Mouse (Mus musculus) left cerebral cortex, postnatal 4 days (tissue): ENCODE results near the gene Gsx1. TPM values are rescaled to one million over a fixed set of nuclear protein-coding genes. Genes with fewer than 3 reads are reported as not detected.

ENCODE experiments used
- DNase-seq: peaks from one replicate; pipeline ENCODE4 v3.0.0-alpha.2; 2022
- intact Hi-C: fragments of 180-260 bp; cut with DNase I; formaldehyde crosslinking; loops from one replicate; pipeline ENCODE4 v1.15.1; 2025
- total RNA-seq, 2 experiments: library from RNA; stranded (reverse); gene quantifications; 2 replicates each; pipeline ENCODE4 v1.2.3; 2021

Gene Gsx1
- 1 to 10 TPM; 1.3 to 1.8 TPM for total RNA-seq

DNA sequence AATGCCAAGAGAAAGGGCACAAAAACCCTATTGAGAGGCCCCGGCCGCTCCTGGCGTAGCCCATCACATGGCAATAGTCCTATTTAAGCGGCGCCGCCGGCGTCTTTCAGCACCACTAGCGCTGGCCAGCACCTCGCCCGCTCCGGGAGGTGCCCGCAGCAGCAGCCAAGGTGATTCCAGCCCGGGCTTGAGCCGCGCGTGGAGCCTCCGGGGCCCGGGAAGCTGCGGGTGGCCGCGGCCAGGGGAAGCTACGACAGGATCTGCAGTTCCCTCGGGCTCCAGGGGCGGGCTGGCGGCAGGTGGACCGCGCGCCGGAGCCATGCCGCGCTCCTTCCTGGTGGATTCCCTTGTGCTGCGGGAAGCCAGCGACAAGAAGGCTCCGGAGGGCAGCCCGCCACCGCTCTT lies at the start of gene Gsx1:
TSS of gene Gsx1 (plus strand) at position 126 of the 405 bp plus-strand sequence.
- DNase-seq = peak; percentile 61
- intact Hi-C loops = no loop called here

DNA sequence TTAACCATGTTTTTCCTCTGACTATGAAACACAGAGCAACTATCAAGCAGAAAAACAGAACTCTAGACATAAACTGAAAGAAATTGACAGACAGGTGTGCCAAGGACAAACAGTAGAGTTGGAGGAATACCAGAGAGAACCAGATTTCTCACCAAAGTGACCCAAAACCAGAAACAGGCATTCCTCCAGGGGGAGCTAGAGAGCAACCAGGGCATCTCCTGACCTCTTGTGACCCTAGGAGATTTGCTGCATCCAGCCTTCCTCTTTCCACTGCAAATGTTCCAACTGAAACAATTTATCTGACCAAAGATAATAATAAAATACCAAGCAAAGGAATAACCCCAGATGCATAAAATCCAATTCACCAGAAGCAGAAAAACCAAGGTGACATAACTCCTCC lies 41.2 kb upstream of the Gsx1 start:
- no peak for DNase-seq
- intact Hi-C loops = no loop called here

DNA sequence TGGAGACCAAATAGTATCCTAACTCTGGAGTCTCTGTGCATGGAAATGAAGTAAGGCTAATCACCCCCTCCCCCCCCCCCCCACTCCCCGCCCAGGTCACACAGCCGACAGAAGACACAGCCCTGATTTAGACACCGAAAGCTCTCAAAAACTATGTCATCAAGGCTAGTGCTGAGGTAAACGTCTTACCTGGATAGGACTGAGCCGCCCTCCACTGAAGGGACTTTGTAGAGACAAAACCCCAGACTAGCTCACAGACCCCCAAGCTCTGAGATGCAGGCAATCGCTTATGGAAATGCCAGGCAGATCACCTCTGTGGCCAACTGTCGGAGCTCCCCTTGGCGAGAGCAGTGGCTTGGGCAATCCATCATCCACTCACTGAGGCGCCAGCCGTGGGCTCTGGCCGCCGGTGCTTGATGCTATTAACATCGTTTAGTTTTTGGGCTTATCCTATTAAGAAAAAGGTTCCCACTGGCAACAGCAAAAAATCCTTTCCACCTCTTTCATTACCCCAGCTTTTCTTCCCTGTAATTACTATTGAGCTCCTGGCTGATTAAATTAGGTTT lies 33.6 kb upstream of the Gsx1 start:
- peak; percentile 29 for DNase-seq

DNA sequence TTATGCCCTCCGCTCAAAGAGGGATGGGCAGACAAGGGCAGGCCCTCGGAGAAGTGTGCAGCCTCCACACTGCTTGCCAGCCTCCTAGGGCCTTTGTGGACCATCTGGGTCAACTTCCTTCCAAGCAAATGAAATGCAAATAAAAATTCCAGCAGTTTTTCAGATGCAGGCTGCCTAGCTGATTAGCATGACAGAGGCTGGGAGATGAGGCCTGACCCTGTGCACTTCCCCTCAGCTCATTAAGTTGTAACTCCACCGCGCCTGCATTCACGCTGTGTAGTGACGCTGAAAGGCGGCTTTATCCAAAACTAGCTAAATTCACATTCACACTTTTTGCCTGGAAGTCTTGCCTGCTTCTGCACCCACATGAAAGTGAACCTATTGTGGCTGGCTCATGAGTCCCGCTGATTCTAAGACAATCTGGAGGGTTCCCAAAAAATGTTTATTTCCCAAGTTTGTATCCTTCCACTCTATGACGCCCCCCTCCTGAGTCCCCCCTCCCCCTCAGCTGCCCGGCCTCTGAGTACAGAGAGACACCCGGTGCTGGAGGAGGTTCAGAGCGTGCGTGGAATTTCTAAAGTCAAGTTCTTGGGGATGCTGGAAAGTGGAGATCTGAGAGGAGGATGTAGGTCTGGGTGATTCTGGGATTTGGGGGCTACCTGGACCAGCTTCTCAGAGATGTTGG lies 32.9 kb upstream of the Gsx1 start:
- intact Hi-C loops = no loop called here
- peak; percentile 39 for DNase-seq

More for the DNA sequence above, 33.6 kb upstream of the Gsx1 start:
- intact Hi-C loops = no loop called here

DNA sequence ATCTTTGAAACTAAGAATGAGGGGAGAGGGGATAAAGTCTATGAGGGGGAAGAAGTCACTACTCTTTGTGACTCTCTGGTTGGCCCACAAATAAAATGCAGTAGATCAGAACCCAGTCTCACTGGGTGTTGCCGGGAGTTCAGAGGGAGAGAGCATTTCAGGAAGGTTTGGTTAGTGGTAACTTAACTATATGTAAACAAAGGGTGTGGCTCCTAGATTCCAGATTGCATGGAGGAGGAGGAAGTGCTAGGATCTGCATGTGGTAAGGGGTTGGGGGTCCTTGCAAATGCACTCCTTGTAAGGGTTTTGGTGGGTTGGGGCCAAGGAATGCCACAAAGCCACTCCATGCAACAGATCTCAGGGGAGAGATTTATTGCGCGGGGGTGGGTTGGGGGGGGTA lies 32.1 kb upstream of the Gsx1 start:
- no peak for DNase-seq
- intact Hi-C loops = no loop called here

DNA sequence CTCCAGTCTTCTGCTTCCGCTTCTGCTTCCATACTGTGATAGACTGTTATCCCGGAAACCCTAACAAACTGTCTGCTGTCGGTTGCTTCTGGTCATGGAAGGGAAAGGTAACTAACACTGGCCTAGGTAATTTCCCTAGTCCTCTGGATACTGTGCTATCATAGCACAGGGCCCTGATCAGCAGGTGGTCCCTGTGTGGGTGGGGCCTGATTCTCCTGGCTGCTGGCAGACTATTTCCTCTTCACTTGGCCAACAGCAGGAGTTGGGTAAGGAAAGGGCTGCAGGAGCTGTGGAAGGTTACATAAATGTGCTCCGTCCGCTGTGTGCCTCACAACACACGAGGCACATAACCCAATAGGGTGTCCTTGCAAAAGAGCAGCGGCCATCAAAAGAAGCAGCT lies 31.1 kb upstream of the Gsx1 start:
- DNase-seq = no peak
- intact Hi-C loops = no loop called here

DNA sequence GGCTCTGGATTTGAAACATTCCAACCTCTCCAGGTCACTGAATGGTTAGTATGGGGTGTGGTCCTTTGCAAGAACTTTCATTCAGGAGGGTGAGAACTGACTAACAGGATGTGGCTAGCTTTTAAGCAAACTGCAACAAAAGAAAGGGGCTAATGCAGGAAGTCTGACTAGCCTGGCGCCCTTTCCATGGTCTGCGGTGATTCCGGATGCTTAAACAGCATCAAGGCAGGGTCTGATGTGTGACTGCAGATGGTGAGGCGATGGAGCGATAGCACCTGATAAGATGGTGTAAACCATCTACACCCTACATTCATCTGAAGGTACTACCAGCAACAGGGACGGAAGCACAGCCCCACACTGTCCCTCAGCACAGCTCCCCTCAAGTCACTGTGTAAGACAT lies 29.2 kb upstream of the Gsx1 start:
- intact Hi-C loops = no loop called here
- no peak for DNase-seq

DNA sequence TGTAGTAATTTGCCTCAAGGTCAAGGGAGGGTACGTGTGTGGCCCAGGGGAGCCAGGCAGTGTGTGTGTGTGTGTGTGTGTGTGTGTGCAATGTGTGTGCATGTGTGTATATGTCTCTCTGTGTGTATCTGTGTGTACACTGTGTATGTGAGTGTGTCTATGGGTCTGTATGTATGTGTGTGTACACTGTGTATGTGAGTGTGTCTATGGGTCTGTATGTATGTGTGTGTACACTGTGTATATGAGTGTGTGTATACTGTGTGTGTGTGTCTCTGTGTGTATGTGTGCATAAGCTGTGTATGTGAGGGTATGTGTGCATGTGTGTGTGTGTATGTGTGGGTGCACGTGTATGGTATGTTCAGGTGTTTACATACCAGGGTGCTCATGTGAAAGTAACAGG lies 28.7 kb upstream of the Gsx1 start:
- no peak for DNase-seq
- intact Hi-C loops = no loop called here

DNA sequence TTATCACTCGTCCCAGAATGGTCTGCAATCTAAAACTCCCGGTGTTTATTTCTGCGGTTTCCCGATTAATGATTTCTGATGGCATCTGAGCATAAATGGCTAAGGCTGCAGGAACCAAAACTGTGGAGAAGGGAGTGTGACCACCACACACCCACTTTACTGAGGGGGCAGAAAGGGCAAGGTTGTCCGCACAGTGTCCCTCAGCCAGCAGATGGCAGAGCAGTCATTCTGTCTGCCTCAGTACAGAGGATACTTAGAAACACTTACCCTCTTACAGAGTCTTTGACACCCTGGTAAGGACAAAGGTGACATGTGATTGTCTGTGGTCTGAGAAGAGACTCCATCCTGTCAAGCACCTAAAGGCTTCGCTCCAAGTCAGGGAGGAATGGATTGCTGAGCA lies 23.4 kb upstream of the Gsx1 start:
- intact Hi-C loops = no loop called here
- DNase-seq = peak; percentile 10

DNA sequence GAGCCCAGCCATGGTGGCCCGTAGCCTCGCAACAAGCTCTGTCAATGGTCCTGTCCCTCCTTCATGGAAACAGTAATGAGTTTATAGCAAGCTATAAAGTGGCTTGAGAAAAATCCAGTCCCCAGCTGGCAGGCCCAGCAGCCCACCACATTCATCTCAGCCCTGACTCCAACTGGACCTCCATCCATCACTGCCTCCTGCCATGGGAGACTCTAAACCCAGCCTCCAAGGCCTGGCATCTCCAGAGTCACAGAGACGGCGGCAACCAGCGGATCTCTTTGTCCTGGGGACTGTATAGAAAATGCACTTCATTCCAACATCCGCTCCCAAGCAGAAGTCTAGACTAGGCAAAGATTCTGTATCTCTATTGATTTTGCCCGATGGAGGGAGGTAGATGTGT lies 18.4 kb upstream of the Gsx1 start:
- no peak for DNase-seq
- intact Hi-C loops = no loop called here

DNA sequence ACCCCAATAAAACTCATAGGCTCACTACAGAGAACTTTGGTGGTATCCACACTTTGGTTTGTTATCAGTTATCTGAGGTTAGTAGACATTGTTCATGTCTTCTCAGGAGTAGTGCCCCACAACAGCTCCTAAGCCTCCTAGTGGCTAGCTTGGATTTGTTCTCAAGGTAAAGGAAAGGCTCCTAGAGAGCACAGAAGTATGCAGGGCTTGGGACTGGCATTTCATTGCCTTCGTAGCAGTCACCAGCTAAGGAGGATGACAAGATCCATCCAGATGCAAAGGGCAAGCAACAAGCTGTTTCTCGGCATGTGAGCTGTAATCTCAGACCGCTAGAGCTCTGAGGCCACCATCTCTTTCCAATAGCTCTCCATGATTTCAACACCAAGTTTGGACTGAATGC lies 14.4 kb upstream of the Gsx1 start:
- intact Hi-C loops = no loop called here

DNA sequence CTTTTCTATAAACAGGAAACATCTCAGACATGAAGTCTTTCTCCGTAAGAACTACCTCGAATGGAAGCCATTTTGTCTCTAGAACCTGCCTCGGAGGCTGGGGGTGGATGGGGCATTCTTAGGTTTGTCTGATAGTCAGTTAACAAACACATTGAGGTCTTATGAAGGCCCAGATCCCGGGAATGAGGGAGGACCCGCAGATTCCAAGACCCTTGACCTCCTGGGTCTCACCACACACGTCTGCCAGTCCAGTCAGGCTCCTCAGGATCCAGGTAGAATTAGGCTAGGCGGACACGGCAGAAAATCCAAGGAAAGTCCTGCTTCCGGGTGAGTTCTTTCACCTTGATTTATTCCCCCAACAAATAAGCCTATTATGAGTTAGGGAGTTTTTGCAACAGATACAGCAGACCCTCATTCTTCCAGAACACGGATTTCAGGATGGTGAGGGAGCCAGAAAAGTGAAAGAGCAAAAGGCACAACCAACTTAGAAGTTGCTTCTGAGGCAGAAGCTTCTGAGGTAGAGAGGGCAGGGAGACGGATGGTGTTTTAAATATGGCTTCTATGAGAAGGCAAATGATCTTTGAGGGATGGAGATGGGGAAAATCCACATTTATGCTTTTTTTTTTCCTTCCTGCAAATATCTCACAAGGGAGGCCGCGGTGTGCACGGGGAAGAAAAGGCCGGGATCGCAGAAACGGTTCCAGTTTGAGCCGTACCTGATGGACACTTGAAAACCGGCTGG lies 3.2 kb upstream of the Gsx1 start:
- intact Hi-C loops = no loop called here
- no peak for DNase-seq

More for the DNA sequence above, 14.4 kb upstream of the Gsx1 start:
- DNase-seq = no peak

DNA sequence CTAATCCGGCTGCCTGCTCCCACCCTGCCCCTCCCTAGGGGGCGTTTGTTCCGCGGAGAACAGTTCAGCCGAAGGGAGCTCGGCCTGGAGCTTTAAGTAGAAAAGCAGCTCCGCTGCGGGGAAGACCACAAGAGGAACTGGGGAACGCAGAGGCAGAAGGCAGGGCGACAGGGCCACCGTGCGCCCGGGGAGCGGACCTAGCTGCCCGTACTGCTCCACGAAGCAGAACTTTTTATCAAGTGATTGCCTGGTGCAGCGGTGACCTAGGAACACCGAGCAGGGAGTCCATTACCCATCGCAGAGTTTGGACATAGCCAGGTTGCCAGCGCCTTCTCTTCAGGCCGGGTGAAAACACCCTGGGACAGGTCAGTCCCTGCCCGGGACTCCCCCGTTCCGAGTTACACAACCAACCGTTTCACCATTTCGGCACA lies 2.5 kb upstream of the Gsx1 start:
- intact Hi-C loops = no loop called here
- DNase-seq = peak; percentile 49

DNA sequence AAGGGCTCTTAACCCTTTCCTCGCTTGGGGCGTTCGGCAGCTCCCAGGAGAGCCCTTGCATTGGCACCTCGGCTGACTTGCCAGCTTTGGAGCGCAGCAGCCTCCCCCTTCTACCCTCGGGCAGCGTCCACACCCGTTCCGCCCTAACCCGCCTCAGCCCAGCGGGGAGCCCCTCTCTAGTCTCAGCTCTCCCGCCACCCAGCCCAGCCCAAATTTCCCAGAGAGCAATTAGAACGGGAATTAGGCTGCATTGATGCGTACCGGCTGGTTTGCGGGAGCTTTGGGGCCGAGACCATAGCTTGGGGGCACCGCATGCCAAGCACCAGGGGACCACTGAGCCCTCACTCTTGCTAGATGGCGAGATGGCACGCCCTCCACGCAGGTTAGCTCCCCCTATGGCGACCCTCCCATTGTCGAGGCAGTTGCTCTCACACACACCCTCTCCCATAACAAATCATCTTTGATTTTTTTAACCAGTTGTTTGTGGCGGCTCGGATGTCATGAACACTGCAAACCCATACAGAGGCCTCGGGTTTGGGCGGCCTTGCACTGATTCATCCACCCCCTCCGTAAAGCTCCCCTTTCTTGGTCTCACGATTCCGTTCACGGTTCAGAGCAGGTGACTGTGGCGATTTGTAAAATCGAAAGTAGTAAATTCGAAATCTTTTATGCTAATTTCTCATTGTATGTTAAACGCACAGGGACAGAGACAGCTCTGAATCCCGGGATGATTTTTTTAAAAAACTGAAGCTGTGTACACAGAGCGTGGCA lies 1.5 kb upstream of the Gsx1 start:
- intact Hi-C loops = no loop called here
- peak; percentile 70 for DNase-seq

DNA sequence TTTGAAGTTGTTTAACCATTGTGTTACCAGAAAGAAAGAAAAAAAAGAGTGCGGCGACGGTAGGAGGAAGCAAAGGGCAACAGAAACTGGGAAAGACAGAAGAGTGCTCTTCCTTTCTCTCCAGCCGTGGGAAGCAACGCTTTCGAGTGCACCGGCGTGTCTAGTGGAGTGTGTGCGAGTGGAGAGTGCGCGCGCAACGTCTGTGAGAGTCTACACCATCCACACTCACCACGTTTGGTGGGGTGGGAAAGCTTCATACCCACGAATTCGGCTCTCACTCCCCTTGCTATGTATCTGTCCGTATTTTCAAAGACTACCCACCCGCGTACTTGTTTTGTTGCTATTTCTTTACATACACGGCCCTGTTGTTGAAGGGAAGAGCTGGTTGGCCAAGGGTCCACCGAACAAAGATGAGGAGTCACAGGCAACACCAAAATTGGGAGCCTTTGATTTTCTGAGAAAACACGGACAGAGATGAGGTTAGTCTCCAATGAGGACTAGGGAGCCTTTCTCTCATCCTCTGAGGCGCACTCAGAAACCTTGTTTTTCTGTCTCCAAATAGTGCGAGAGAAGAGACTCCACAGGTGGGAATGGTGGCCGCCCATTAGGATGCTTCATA lies 835 bp upstream of the Gsx1 start:
- intact Hi-C loops = no loop called here
- peak; percentile 18 for DNase-seq

DNA sequence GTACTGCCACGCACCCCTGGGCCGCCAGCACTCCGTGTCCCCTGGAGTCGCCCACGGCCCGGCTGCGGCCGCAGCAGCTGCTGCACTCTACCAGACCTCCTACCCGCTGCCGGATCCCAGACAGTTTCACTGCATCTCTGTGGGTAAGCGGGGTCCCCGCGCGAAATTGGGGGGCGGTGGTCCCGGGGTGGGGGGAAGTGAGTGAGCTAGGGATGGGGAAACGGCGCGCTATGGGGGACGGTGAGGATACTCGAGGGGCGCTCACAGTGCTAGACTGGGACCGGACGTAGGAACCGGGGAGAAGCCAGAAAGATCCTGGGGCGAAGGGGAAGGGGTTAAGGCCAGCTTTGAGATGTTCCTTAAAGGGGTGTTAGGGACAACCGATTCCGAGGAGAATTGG lies 660 bp downstream of the Gsx1 start:
- intact Hi-C loops = no loop called here
- DNase-seq = no peak

DNA sequence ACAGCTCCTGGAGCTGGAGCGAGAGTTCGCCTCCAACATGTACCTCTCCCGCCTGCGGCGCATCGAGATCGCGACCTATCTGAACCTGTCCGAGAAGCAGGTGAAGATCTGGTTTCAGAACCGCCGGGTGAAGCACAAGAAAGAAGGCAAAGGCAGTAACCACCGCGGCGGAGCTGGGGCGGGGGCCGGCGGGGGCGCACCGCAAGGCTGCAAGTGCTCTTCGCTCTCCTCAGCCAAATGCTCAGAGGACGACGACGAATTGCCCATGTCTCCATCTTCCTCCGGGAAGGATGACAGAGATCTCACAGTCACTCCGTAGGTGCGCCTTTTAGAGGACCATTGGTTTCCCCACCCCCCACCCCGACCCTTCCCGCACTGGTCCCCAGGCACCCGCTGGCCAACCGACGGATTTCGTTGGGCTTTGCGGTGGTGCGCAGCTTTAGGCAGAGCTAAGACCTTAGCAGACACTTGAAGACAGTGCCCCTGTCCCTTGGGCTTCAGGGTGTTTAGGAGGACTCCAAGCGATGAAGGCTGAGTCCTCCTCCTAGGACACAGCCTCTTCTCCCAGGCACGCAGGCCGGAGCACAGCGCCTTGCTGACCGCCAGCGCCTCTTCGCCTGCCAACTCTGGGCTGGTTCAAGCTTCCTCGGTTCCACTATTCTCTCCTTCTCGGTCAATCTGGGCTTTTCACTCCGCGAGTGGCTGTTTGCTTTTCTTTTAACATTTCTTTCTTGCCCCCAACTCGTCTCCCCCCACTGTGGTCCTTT lies 1.5 kb downstream of the Gsx1 start:
- DNase-seq = no peak
- intact Hi-C loops = no loop called here

DNA sequence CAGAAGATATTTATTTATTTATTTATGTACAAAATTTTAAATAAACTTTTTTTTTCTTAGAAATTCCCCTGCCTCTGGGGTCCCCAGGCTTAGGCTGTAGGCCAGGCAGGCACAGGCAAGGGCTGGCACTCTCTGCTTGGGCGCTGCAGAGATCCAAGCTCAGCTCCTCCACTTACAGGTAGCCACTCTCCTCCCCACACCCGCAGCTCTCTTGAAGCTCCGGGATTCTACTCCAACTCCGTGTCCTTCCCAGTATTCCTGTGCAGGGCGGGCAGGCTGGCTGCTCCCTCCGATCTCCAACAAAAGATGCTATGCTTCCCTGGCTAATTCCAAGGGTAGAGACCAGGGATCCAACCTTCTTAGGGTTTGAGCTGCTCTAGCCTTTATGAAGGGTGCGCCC lies 2.4 kb downstream of the Gsx1 start:
- DNase-seq = no peak
- intact Hi-C loops = no loop called here

DNA sequence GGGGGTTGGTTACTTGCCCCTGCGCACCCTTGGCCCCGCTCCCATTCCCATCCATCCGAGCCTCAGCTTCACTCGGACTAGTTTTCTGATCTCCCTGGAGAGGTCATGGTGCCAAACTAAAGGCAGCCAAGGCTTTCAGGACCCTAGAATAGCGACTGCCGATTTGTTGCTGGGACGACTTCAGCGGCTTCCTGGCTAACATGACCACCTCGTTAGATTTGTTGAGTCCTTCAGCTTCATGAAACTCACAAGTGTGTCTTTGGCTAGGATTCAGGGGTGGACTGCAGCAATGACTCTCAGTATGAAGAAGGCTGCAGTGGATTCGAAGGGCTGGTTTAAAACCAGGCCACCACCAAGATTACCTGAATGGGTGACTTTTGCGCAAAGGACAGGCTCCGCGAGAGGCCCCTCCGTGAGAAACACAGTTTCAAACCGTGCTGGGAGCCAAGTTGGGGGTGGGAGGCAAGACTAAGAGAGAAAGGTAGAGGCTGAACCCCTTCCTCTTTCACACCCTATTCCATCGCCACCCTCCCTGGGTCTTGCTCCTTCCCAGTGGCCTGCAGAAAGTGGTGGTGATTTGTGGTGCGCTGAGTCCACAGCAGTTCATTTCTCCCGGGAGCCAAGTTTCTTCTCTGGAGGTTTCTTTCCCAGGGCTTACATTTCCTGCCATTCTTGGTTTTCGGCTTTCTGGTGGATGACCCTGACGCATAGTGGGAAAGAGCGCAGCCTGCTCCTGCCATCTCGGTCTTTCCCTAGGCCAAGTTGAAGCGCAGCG lies 3.5 kb downstream of the Gsx1 start:
- intact Hi-C loops = no loop called here
- DNase-seq = no peak
